Mouse (Mus musculus): ENCODE data around the gene Spata32. TPM values are rescaled to one million over a fixed set of nuclear protein-coding genes. Genes with fewer than 3 reads are reported as not detected.

Gene Spata32
- polyA plus RNA-seq, 1 experiment from 2014 or later = not detected

GRCm38 (mm10) chr11:103206203-103206602 is 12.0 kb downstream of the Spata32 start:
- DNase-seq = no peak
- ATAC-seq = no peak
- 85% methylated on average over 6 of the region's 6 CpGs for WGBS (ENCODE audit: insufficient replicate concordance)

GRCm38 (mm10) chr11:103202376-103202775 is 15.9 kb downstream of the Spata32 start:
- Histone ChIP-seq H3K4me2 (ENCODE audit: low read depth, low read length) (no peak overlapping the region), H3K4me1 (ENCODE audit: insufficient read depth) (no peaks in the 10 kb centered on the region), H3K36me3 (replicated peaks; ENCODE audit: insufficient read depth, low read length) (no peaks in the 10 kb centered on the region), H3K27ac (ENCODE audit: low read depth) (no peak overlapping the region), H3K4me3 (ENCODE audit: low read depth, low read length) (no peak overlapping the region), H3K27me3 (ENCODE audit: insufficient read depth, low read length) (peaks cover 25% of the 10 kb centered on the region), H3K9me3 (ENCODE audit: low read length) (no peaks in the 10 kb centered on the region), H3K9ac (replicated peaks) (no peak overlapping the region)
- ATAC-seq (no peak), DNase-seq (no peak)
- no peak for TF ChIP-seq CTCF (IDR thresholded peaks at IDR 0.05; ENCODE audit: low read depth)
- TF ChIP-seq EP300 (IDR thresholded peaks at IDR 0.05; ENCODE audit: low read depth) = no peak

More at GRCm38 (mm10) chr11:103206203-103206602, 12.0 kb downstream of the Spata32 start:
- H3K27me3 ChIP-seq (ENCODE audit: insufficient read depth, low read length) = no peaks in the 10 kb centered on the region
- H3K4me1 ChIP-seq (ENCODE audit: insufficient read depth) = no peaks in the 10 kb centered on the region
- H3K27ac ChIP-seq (ENCODE audit: low read depth) = no peak overlapping the region
- H3K36me3 ChIP-seq (replicated peaks; ENCODE audit: insufficient read depth, low read length) = no peaks in the 10 kb centered on the region
- no peaks in the 10 kb centered on the region for H3K9me3 ChIP-seq (ENCODE audit: low read length)
- TF ChIP-seq CTCF (IDR thresholded peaks at IDR 0.05; ENCODE audit: low read depth) (no peak), EP300 (IDR thresholded peaks at IDR 0.05; ENCODE audit: low read depth) (no peak)
- no peak overlapping the region for H3K4me2 ChIP-seq (ENCODE audit: low read depth, low read length)
- H3K4me3 ChIP-seq (ENCODE audit: low read depth, low read length) = no peak overlapping the region
- no peak overlapping the region for H3K9ac ChIP-seq (replicated peaks)

GRCm38 (mm10) chr11:103201664-103202063 is 16.6 kb downstream of the Spata32 start:
- 43% methylated on average over 6 of the region's 6 CpGs for WGBS (ENCODE audit: insufficient replicate concordance)

GRCm38 (mm10) chr11:103198911-103199803 is 19.1 kb downstream of the Spata32 start:
- H3K4me2 ChIP-seq (ENCODE audit: low read depth, low read length) = peak overlapping the region; percentile 26; the same call in 1 of the 2 replicates
- WGBS (ENCODE audit: insufficient replicate concordance) = 44% methylated on average over 50 of the region's 59 CpGs
- ATAC-seq = no peak
- no peaks in the 10 kb centered on the region for H3K4me1 ChIP-seq (ENCODE audit: insufficient read depth)
- 0 out of 2 replicates have a peak, but pooled peaks cover 1% of the 10 kb centered on the region for H3K36me3 ChIP-seq (replicated peaks; ENCODE audit: insufficient read depth, low read length)
- no peaks in the 10 kb centered on the region for H3K9me3 ChIP-seq (ENCODE audit: low read length)
- no peak overlapping the region for H3K27ac ChIP-seq (ENCODE audit: low read depth)
- no peak overlapping the region for H3K9ac ChIP-seq (replicated peaks)
- no peak for DNase-seq
- H3K4me3 ChIP-seq (ENCODE audit: low read depth, low read length) = peak overlapping the region; percentile 19; the same call in 1 of the 2 replicates
- TF ChIP-seq CTCF (IDR thresholded peaks at IDR 0.05; ENCODE audit: low read depth) (no peak), EP300 (IDR thresholded peaks at IDR 0.05; ENCODE audit: low read depth) (no peak)
- peaks cover 29% of the 10 kb centered on the region for H3K27me3 ChIP-seq (ENCODE audit: insufficient read depth, low read length)

More at GRCm38 (mm10) chr11:103201664-103202063, 16.6 kb downstream of the Spata32 start:
- H3K4me1 ChIP-seq (ENCODE audit: insufficient read depth) = no peaks in the 10 kb centered on the region
- H3K36me3 ChIP-seq (replicated peaks; ENCODE audit: insufficient read depth, low read length) = no peaks in the 10 kb centered on the region
- no peak for ATAC-seq
- H3K9me3 ChIP-seq (ENCODE audit: low read length) = no peaks in the 10 kb centered on the region
- no peak overlapping the region for H3K4me2 ChIP-seq (ENCODE audit: low read depth, low read length)
- no peak overlapping the region for H3K9ac ChIP-seq (replicated peaks)
- no peak overlapping the region for H3K4me3 ChIP-seq (ENCODE audit: low read depth, low read length)
- H3K27me3 ChIP-seq (ENCODE audit: insufficient read depth, low read length) = peaks cover 28% of the 10 kb centered on the region
- DNase-seq = no peak
- H3K27ac ChIP-seq (ENCODE audit: low read depth) = no peak overlapping the region
- TF ChIP-seq CTCF (IDR thresholded peaks at IDR 0.05; ENCODE audit: low read depth) (no peak), EP300 (IDR thresholded peaks at IDR 0.05; ENCODE audit: low read depth) (no peak)

GRCm38 (mm10) chr11:103198339-103198738 is 19.9 kb downstream of the Spata32 start:
- Histone ChIP-seq H3K9ac (replicated peaks) (no peak overlapping the region), H3K4me2 (ENCODE audit: low read depth, low read length) (no peak overlapping the region), H3K27me3 (ENCODE audit: insufficient read depth, low read length) (peaks cover 37% of the 10 kb centered on the region), H3K4me1 (ENCODE audit: insufficient read depth) (no peaks in the 10 kb centered on the region), H3K27ac (ENCODE audit: low read depth) (no peak overlapping the region), H3K9me3 (ENCODE audit: low read length) (no peaks in the 10 kb centered on the region), H3K4me3 (ENCODE audit: low read depth, low read length) (no peak overlapping the region), H3K36me3 (replicated peaks; ENCODE audit: insufficient read depth, low read length) (0 out of 2 replicates have a peak, but pooled peaks cover 5% of the 10 kb centered on the region)
- WGBS (ENCODE audit: insufficient replicate concordance) = 52% methylated on average over 16 of the region's 16 CpGs
- TF ChIP-seq CTCF (IDR thresholded peaks at IDR 0.05; ENCODE audit: low read depth) (no peak), EP300 (IDR thresholded peaks at IDR 0.05; ENCODE audit: low read depth) (no peak)
- DNase-seq = no peak
- no peak for ATAC-seq

GRCm38 (mm10) chr11:103197340-103197739 is 20.9 kb downstream of the Spata32 start:
- Histone ChIP-seq H3K9me3 (ENCODE audit: low read length) (no peaks in the 10 kb centered on the region), H3K27ac (ENCODE audit: low read depth) (no peak overlapping the region), H3K9ac (replicated peaks) (no peak overlapping the region), H3K4me3 (ENCODE audit: low read depth, low read length) (no peak overlapping the region), H3K4me1 (ENCODE audit: insufficient read depth) (no peaks in the 10 kb centered on the region), H3K27me3 (ENCODE audit: insufficient read depth, low read length) (peaks cover 47% of the 10 kb centered on the region), H3K4me2 (ENCODE audit: low read depth, low read length) (no peak overlapping the region), H3K36me3 (replicated peaks; ENCODE audit: insufficient read depth, low read length) (0 out of 2 replicates have a peak, but pooled peaks cover 5% of the 10 kb centered on the region)
- no peak for DNase-seq
- ATAC-seq = no peak
- TF ChIP-seq CTCF (IDR thresholded peaks at IDR 0.05; ENCODE audit: low read depth) = no peak
- TF ChIP-seq EP300 (IDR thresholded peaks at IDR 0.05; ENCODE audit: low read depth) = no peak
- WGBS (ENCODE audit: insufficient replicate concordance) = 67% methylated on average over 4 of the region's 4 CpGs

Measured in liver, postnatal 0 days (tissue).